Mouse (Mus musculus) stomach, postnatal 0 days (tissue): Measurements from ENCODE around the gene St6galnac4. TPM values are rescaled to one million over a fixed set of nuclear protein-coding genes. Genes with fewer than 3 reads are reported as not detected.

Source experiments
- ATAC-seq: fragments of 200-750 bp; cut with Nextera tagmentation; 2 replicates; pipeline ENCODE4 v1.8.0; 2017; ENCODE audit not compliant: low FRiP score, low TSS enrichment
- DNase-seq: peaks from one replicate; pipeline ENCODE4 v3.0.0-alpha.2; 2016; ENCODE audit warnings: low spot score
- H3K27ac ChIP-seq: fragments of 300-500 bp; sonication (generic); replicated peaks from 2 replicates; pipeline ENCODE4 v1.5.1; 2014; ENCODE audit warnings: mild to moderate bottlenecking, control low read depth
- H3K27me3 ChIP-seq: fragments of 300-500 bp; sonication (generic); 2 replicates; pipeline ENCODE4 v1.6.1; 2014; ENCODE audit warnings: low read length; ENCODE audit not compliant: control insufficient read depth, insufficient read depth
- H3K36me3 ChIP-seq: fragments of 300-500 bp; sonication (generic); 2 replicates; pipeline ENCODE4 v1.6.1; 2014; ENCODE audit warnings: low read length, mixed read lengths; ENCODE audit not compliant: control insufficient read depth, insufficient read depth
- H3K4me1 ChIP-seq: fragments of 300-500 bp; sonication (generic); replicated peaks from 2 replicates; pipeline ENCODE4 v1.6.1; 2014; ENCODE audit warnings: antibody characterized with exemption; ENCODE audit not compliant: control insufficient read depth, insufficient read depth
- H3K4me2 ChIP-seq: fragments of 300-500 bp; sonication (generic); replicated peaks from 2 replicates; pipeline ENCODE4 v1.6.1; 2014; ENCODE audit warnings: low read depth, mild to moderate bottlenecking, control low read depth, moderate library complexity
- H3K4me3 ChIP-seq: fragments of 300-500 bp; sonication (generic); 2 replicates; pipeline ENCODE4 v1.5.1; 2014; ENCODE audit warnings: low read depth, low read length, control low read depth
- H3K9ac ChIP-seq: fragments of 300-500 bp; sonication (generic); 2 replicates; pipeline ENCODE4 v1.6.1; 2014; ENCODE audit warnings: mild to moderate bottlenecking, low read length, control low read depth, mixed read lengths
- H3K9me3 ChIP-seq: fragments of 300-500 bp; sonication (generic); 2 replicates; pipeline ENCODE4 v1.6.1; 2016; ENCODE audit warnings: low read length; ENCODE audit not compliant: control insufficient read depth
- CTCF ChIP-seq: IDR thresholded peaks from 2 replicates; pipeline ENCODE4 v1.5.1; 2016; ENCODE audit warnings: antibody characterized with exemption, low read depth, mild to moderate bottlenecking, moderate library complexity
- EP300 ChIP-seq: optimal IDR thresholded peaks from 2 replicates; pipeline ENCODE3; 2016; ENCODE audit warnings: antibody characterized with exemption
- WGBS: fragments of 180-500 bp; shearing (Covaris S2); extraction: QIAGEN DNeasy Blood & Tissue Kit; methylation state at CpG from one replicate; pipeline ENCODE4 v1.1.7; 2014; 5-methylcytosine and 5-hydroxymethylcytosine counted together
- polyA plus RNA-seq: library from polyadenylated mRNA; unstranded; fragments of >200 nt; fragmentation: Nextera tagmentation; extraction: Ambion mirVana; gene quantifications from 2 replicates; pipeline ENCODE4 v1.2.1, GENCODE M21; 2015

St6galnac4 gene
- polyA plus RNA-seq, 1 experiment from 2014 or later = 7.7 TPM

GRCm38 (mm10) chr2:32582830-32583799, 3.8 kb upstream of the St6galnac4 start:
- Histone ChIP-seq H3K36me3 (no peaks in the 10 kb centered on the region), H3K9me3 (no peaks in the 10 kb centered on the region), H3K4me2 (peak overlapping the region; percentile 45), H3K4me1 (no peaks in the 10 kb centered on the region; the same call in 1 of the 2 replicates), H3K27me3 (no peaks in the 10 kb centered on the region), H3K4me3 (no peak overlapping the region), H3K9ac (no peak overlapping the region), H3K27ac (no peak overlapping the region)
- peak; percentile 72 for ATAC-seq
- peak; percentile 99 for TF ChIP-seq CTCF
- TF ChIP-seq EP300 = no peak
- DNase-seq = peak; percentile 77
- WGBS = 14% methylated on average over 37 of the region's 37 CpGs

- Histone ChIP-seq H3K4me1 (no peaks in the 10 kb centered on the region; the same call in 1 of the 2 replicates), H3K4me3 (no peak overlapping the region), H3K36me3 (no peaks in the 10 kb centered on the region), H3K27me3 (no peaks in the 10 kb centered on the region), H3K9me3 (no peaks in the 10 kb centered on the region), H3K4me2 (no peak overlapping the region), H3K27ac (no peak overlapping the region), H3K9ac (no peak overlapping the region)
- 88% methylated on average over 7 of the region's 7 CpGs for WGBS
- ATAC-seq = no peak
- no peak for DNase-seq
- TF ChIP-seq CTCF (no peak), EP300 (no peak)
These were observed 1.7 kb upstream of the St6galnac4 start for GRCm38 (mm10) chr2:32585149-32585714.

DNA sequence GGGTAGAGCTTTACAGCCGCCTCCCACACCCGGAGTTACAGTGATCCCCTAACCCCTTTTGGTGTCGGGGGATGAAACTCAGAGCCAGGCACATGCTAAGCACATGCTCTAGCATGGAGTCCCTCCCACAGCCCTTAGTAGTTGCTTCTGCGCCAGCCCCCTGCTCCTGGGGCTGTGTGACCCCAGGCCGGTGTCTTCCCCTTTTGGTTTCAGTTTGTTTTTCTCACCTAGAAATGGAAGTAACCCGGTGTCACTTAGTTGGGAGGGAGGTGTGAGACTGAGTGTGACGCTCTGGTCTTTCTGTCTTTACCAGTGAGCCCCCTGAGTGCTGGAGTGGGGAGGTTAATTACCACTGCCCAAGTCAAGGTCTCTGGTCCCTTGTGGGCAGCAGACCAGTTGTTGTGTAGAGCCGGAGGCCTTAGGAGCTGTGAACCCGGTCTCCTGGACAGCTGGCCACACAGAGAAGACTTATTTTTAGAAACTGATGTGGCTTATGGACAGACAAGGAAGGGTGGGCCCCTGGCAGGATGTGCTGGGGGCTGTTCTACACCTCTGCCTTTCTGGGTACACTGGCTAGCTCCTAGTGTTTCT, 931 bp downstream of the St6galnac4 start:
- no peaks in the 10 kb centered on the region for H3K9me3 ChIP-seq
- TF ChIP-seq EP300 (no peak), CTCF (no peak)
- peak overlapping the region; percentile 67 for H3K27ac ChIP-seq
- H3K4me2 ChIP-seq = peak overlapping the region; percentile 71
- DNase-seq = no peak
- no peak for ATAC-seq
- WGBS = 39% methylated on average over 9 of the region's 9 CpGs
- H3K4me1 ChIP-seq = no peaks in the 10 kb centered on the region; the same call in 1 of the 2 replicates
- no peaks in the 10 kb centered on the region for H3K27me3 ChIP-seq
- peak overlapping the region; percentile 49 for H3K4me3 ChIP-seq
- peak overlapping the region; percentile 53 for H3K9ac ChIP-seq
- no peaks in the 10 kb centered on the region for H3K36me3 ChIP-seq

DNA sequence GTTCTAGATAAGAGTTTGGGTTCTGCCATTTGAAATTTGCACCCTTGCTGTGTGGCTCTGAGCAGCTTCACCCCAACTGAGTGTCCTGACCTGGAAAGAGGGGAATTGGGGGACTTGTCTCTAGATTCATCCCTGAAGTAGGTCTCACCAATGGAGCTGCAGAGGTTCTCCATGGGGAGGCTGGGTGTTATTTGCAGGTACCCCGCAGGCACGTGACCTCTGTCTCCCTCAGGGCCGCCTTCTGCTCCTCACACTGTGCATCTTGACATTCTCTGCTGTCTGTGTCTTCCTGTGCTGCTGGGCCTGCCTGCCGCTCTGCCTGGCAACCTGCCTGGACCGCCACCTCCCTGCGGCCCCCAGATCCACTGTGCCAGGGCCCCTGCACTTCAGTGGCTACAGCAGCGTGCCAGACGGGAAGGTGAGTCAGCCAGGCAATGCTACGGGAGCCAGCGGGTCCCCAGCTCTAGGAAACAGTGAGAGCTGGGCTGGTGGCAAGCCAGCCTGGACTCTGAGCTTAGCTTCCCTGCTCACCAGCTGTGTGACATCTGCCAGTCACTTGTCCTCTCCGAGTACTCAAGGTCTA, 2.4 kb downstream of the St6galnac4 start:
- no peaks in the 10 kb centered on the region for H3K36me3 ChIP-seq
- DNase-seq (no peak), ATAC-seq (no peak)
- no peak overlapping the region for H3K27ac ChIP-seq
- no peak overlapping the region for H3K4me3 ChIP-seq
- H3K9ac ChIP-seq = no peak overlapping the region
- no peaks in the 10 kb centered on the region for H3K4me1 ChIP-seq
- H3K4me2 ChIP-seq = no peak overlapping the region
- TF ChIP-seq EP300 (no peak), CTCF (no peak)
- WGBS = 62% methylated on average over 11 of the region's 11 CpGs
- H3K9me3 ChIP-seq = no peaks in the 10 kb centered on the region
- H3K27me3 ChIP-seq = no peaks in the 10 kb centered on the region

GRCm38 (mm10) chr2:32590224-32590623, 3.3 kb downstream of the St6galnac4 start:
- TF ChIP-seq CTCF = no peak
- TF ChIP-seq EP300 = no peak
- ATAC-seq (no peak), DNase-seq (no peak)
- H3K27ac ChIP-seq = no peak overlapping the region
- H3K9ac ChIP-seq = no peak overlapping the region
- no peak overlapping the region for H3K4me2 ChIP-seq
- no peaks in the 10 kb centered on the region for H3K9me3 ChIP-seq
- 66% methylated on average over 10 of the region's 10 CpGs for WGBS
- no peaks in the 10 kb centered on the region for H3K36me3 ChIP-seq
- no peaks in the 10 kb centered on the region for H3K27me3 ChIP-seq
- no peaks in the 10 kb centered on the region for H3K4me1 ChIP-seq
- H3K4me3 ChIP-seq = no peak overlapping the region
